Mouse (Mus musculus) limb, embryonic 14.5 days (tissue): ENCODE results near the gene Jsrp1. TPM values are rescaled to one million over a fixed set of nuclear protein-coding genes. Genes with fewer than 3 reads are reported as not detected.

Experiments
- ATAC-seq: fragments of 200-750 bp; cut with Nextera tagmentation; 2 replicates; pipeline ENCODE4 v1.8.0; 2017; ENCODE audit warnings: low read depth, moderate number of reproducible peaks, moderate TSS enrichment; ENCODE audit not compliant: low FRiP score
- DNase-seq: peaks from one replicate; pipeline ENCODE4 v3.0.0-alpha.2; 2015; ENCODE audit warnings: low spot score
- H3K27ac ChIP-seq: fragments of 300-500 bp; sonication (generic); replicated peaks from 2 replicates; pipeline ENCODE4 v1.5.1; 2014; ENCODE audit warnings: low read depth, mild to moderate bottlenecking, low read length, moderate library complexity, mixed read lengths
- H3K27me3 ChIP-seq: fragments of 300-500 bp; sonication (generic); 2 replicates; pipeline ENCODE4 v1.6.1; 2014; ENCODE audit warnings: low read length, mixed read lengths; ENCODE audit not compliant: control insufficient read depth, insufficient read depth
- H3K36me3 ChIP-seq: fragments of 300-500 bp; sonication (generic); 2 replicates; pipeline ENCODE4 v1.6.1; 2014; ENCODE audit warnings: mild to moderate bottlenecking, low read length, moderate library complexity, mixed read lengths; ENCODE audit not compliant: control insufficient read depth, insufficient read depth
- H3K4me1 ChIP-seq: fragments of 300-500 bp; sonication (generic); 2 replicates; pipeline ENCODE4 v1.6.1; 2014; ENCODE audit warnings: antibody characterized with exemption, low read length, mixed read lengths; ENCODE audit not compliant: control insufficient read depth, insufficient read depth
- H3K4me2 ChIP-seq: fragments of 300-500 bp; sonication (generic); replicated peaks from 2 replicates; pipeline ENCODE4 v1.6.1; 2014; ENCODE audit warnings: low read depth, mild to moderate bottlenecking, low read length, moderate library complexity; ENCODE audit not compliant: severe bottlenecking
- H3K4me3 ChIP-seq: fragments of 300-500 bp; sonication (generic); replicated peaks from 2 replicates; pipeline ENCODE4 v1.5.1; 2014; ENCODE audit warnings: low read length
- H3K9ac ChIP-seq: fragments of 300-500 bp; sonication (generic); 2 replicates; pipeline ENCODE4 v1.6.1; 2014; ENCODE audit warnings: mild to moderate bottlenecking, low read depth, low read length, moderate library complexity; ENCODE audit not compliant: severe bottlenecking
- H3K9me3 ChIP-seq: fragments of 300-500 bp; sonication (generic); 2 replicates; pipeline ENCODE4 v1.6.1; 2016; ENCODE audit warnings: low read length; ENCODE audit not compliant: control insufficient read depth
- POLR2A ChIP-seq: fragments of 200-500 bp; IDR thresholded peaks from 2 replicates; pipeline ENCODE4 v1.8.0; 2012; ENCODE audit warnings: inconsistent platforms, mild to moderate bottlenecking, moderate library complexity, borderline replicate concordance; ENCODE audit not compliant: insufficient read depth, insufficient read length; ENCODE audit errors: extremely low read depth
- WGBS: fragments of 180-500 bp; shearing (Covaris S2); extraction: QIAGEN DNeasy Blood & Tissue Kit; methylation state at CpG from one replicate; pipeline ENCODE4 v1.1.7; 2014; 5-methylcytosine and 5-hydroxymethylcytosine counted together
- polyA plus RNA-seq, 2 experiments: library from polyadenylated mRNA; depleted of rRNA in 1 of 2; stranded (reverse) in 1 of 2; unstranded in 1 of 2; fragments of >200 nt; fragmentation: Nextera tagmentation in 1 of 2; extraction: Ambion mirVana in 1 of 2; gene quantifications; 2 replicates each; pipeline versions ENCODE4 v1.2.1 to v1.2.3; 2012 to 2014

The Jsrp1 gene
- polyA plus RNA-seq, 2 experiments: 6.1 to 12.1 TPM

DNA sequence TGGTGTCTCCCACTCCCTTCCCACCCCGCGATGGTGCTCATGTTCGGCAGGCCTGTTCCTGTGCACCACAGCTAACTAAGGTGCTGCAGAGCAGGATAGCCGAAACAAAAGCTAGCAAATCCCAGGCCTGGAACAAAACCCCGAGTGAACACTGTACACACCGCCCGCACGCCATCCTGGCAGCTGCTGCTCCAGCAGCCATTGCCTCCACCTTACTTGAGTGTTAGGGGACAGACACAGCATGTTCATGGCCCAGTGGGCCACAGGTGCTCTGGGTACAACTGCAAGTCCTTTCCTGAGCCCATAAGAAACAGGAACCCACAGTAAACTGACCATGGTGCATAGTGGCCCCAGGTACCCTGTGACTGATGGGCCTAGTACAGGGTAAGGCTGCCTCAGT, 18.5 kb downstream of the Jsrp1 start:
- Histone ChIP-seq H3K4me3 (no peak overlapping the region), H3K4me1 (peaks cover 8% of the 10 kb centered on the region), H3K27me3 (no peaks in the 10 kb centered on the region), H3K9me3 (no peaks in the 10 kb centered on the region), H3K9ac (no peak overlapping the region), H3K4me2 (no peak overlapping the region), H3K27ac (no peak overlapping the region), H3K36me3 (peaks cover 72% of the 10 kb centered on the region)
- no peak for TF ChIP-seq POLR2A
- 91% methylated on average over 8 of the region's 8 CpGs for WGBS
- ATAC-seq (no peak), DNase-seq (no peak)

GRCm38 (mm10) chr10:80793803-80794202, 19.5 kb downstream of the Jsrp1 start:
- Histone ChIP-seq H3K4me2 (no peak overlapping the region), H3K4me1 (peaks cover 8% of the 10 kb centered on the region), H3K9ac (no peak overlapping the region), H3K27ac (no peak overlapping the region), H3K4me3 (no peak overlapping the region), H3K36me3 (peaks cover 80% of the 10 kb centered on the region), H3K27me3 (no peaks in the 10 kb centered on the region), H3K9me3 (no peaks in the 10 kb centered on the region)
- no peak for DNase-seq
- ATAC-seq: no peak
- no peak for TF ChIP-seq POLR2A
- 91% methylated on average over 4 of the region's 4 CpGs for WGBS

DNA sequence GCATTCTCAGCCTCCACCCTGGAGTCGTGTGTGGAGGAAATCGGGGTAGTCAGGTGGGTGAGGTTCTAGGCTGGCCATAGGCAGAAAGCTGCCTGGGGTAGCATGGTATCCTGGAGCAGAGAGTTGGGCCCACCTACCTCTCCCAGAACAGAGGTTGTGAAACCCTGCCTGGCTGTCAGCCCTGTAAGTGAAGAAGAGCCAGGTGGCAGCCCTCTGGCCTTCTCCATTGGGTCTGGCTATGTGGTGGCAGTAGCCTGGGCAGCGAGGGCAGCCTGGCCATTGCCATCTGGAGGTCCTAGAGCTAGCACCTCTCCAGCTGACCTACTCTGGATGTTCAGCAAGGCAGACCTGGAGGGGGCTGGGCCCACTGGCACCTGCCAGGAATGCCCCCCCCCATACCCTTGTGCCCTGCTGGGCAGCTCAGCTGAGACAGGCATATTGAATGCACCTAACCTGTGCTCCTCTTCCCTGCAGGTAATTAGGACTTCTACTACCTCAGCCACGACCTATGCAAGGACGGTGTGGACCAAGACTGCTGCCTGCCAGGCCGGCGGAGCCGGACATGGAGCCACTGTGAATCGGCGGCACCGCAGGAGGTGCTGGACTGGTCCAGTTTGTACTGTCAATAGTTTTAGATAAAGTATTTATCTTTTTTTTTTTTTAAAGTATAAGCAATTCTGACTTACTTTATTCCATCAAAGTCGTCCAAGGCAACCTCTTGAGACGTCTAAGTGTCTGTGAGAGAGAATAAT, 20.1 kb downstream of the Jsrp1 start:
- H3K9me3 ChIP-seq: no peaks in the 10 kb centered on the region
- TF ChIP-seq POLR2A: no peak
- no peak overlapping the region for H3K9ac ChIP-seq
- ATAC-seq (no peak), DNase-seq (no peak)
- H3K27ac ChIP-seq: no peak overlapping the region
- H3K36me3 ChIP-seq: peaks cover 86% of the 10 kb centered on the region
- H3K4me1 ChIP-seq: peaks cover 8% of the 10 kb centered on the region
- no peaks in the 10 kb centered on the region for H3K27me3 ChIP-seq
- WGBS: 82% methylated on average over 13 of the region's 13 CpGs
- no peak overlapping the region for H3K4me2 ChIP-seq
- no peak overlapping the region for H3K4me3 ChIP-seq

DNA sequence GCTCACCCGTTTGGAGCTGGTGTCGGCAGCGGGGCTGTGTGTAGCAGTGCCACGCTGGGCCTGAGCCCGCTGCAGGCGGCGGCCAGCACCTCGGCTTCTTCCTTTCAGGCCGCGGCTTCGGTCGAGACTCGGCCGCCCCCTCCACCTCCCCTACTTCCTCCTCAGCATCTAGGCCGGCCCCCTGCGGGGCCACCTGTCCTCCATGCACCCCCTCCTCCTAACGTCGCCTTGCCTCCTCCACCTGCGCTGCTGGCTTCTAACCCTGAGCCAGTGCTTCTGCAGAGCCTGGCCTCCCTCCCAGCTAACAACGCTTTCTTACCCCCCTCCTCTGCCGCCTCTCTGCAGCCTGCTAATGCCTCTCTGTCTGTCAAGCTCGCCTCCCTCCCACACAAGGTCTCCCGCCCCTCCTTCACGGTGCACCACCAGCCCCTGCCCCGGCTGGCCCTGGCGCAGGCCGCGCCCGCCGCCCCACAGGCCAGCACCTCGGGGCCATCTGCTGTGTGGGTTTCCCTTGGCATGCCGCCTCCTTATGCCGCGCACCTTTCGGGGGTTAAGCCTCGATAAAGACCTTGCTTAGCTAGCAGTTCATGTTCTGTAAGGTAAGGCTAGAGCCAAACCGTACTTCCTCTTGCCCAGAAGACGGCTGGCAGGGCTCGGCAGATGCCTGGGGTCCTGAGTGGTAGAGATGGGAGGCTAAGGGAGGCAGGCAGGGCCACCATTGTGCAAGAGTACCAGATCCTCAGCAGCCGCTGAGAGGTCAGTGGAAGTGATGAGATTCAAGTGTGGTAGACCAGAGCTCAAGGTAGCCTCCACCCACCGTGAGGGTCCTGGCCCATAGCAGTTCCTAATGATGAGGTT, 20.9 kb downstream of the Jsrp1 start:
- Histone ChIP-seq H3K27ac (no peak overlapping the region), H3K9ac (no peak overlapping the region), H3K4me2 (no peak overlapping the region), H3K4me3 (no peak overlapping the region), H3K4me1 (peaks cover 8% of the 10 kb centered on the region), H3K36me3 (peaks cover 94% of the 10 kb centered on the region), H3K27me3 (no peaks in the 10 kb centered on the region), H3K9me3 (no peaks in the 10 kb centered on the region)
- DNase-seq (no peak), ATAC-seq (no peak)
- no peak for TF ChIP-seq POLR2A
- WGBS: 81% methylated on average over 40 of the region's 41 CpGs

GRCm38 (mm10) chr10:80791476-80792174, 21.7 kb downstream of the Jsrp1 start:
- Histone ChIP-seq H3K9me3 (no peaks in the 10 kb centered on the region), H3K27me3 (no peaks in the 10 kb centered on the region), H3K9ac (no peak overlapping the region), H3K27ac (no peak overlapping the region), H3K4me2 (no peak overlapping the region), H3K4me3 (no peak overlapping the region), H3K4me1 (peaks cover 3% of the 10 kb centered on the region), H3K36me3 (peaks cover 98% of the 10 kb centered on the region)
- TF ChIP-seq POLR2A: no peak
- ATAC-seq: no peak
- WGBS: 77% methylated on average over 33 of the region's 33 CpGs
- no peak for DNase-seq
